ENCODE assay signal across 13 mouse cellular contexts in genomic region chr4:32852294-32852693, GRCm38 (mm10).
"Had no signal": no experiment of that assay in that cellular context is flagged by ENCODE, and none has a peak within 500 bp of the region (broad histone marks: within the 10 kb centered on the region; RNA-seq: fewer than 3 reads in every experiment).

No protein-coding gene starts in this region.

- H3K4me1 ChIP-seq: liver, embryonic 12.5 days had no signal

- H3K27me3 ChIP-seq: limb, embryonic 15.5 days; midbrain, embryonic 12.5 days had no signal

- H3K36me3 ChIP-seq: limb, embryonic 15.5 days; liver, embryonic 12.5 days had no signal

- ATAC-seq: intestine, postnatal 0 days; liver, embryonic 12.5 days had no signal

- H3K27ac ChIP-seq: limb, embryonic 15.5 days; liver, embryonic 12.5 days; midbrain, embryonic 12.5 days had no signal

- DNase-seq: kidney, adult 8-10 months; kidney, postnatal 25 days; layer of hippocampus, adult 9-11 months; layer of hippocampus, postnatal 36 days; lung, embryonic 14.5 days; lung, postnatal 10 days; lung, postnatal 4 days; retina, postnatal 1 day; right cerebral cortex, postnatal 14 days had no signal

- H3K9me3 ChIP-seq: limb, embryonic 15.5 days; liver, embryonic 12.5 days; midbrain, embryonic 12.5 days had no signal

- H3K9ac ChIP-seq: limb, embryonic 15.5 days; liver, embryonic 12.5 days; lung, embryonic 14.5 days; midbrain, embryonic 12.5 days had no signal

- H3K4me3 ChIP-seq: limb, embryonic 15.5 days; liver, embryonic 12.5 days; midbrain, embryonic 12.5 days had no signal

- H3K4me2 ChIP-seq: limb, embryonic 15.5 days; liver, embryonic 12.5 days; lung, embryonic 14.5 days; midbrain, embryonic 12.5 days had no signal
